Mouse (Mus musculus): ENCODE data around the gene Acvr1. TPM values are rescaled to one million over a fixed set of nuclear protein-coding genes. Genes with fewer than 3 reads are reported as not detected.

The Acvr1 gene
- polyA plus RNA-seq, 1 experiment: not detected

GRCm38 (mm10) chr2:58535233-58535632 lies 31.7 kb downstream of the Acvr1 start:
- no peak for TF ChIP-seq GATA1 (IDR thresholded peaks at IDR 0.05; ENCODE audit: low read length)

- no peak for TF ChIP-seq GATA1 (IDR thresholded peaks at IDR 0.05; ENCODE audit: low read length)
These were observed 32.6 kb downstream of the Acvr1 start for GRCm38 (mm10) chr2:58534379-58534778.

DNA sequence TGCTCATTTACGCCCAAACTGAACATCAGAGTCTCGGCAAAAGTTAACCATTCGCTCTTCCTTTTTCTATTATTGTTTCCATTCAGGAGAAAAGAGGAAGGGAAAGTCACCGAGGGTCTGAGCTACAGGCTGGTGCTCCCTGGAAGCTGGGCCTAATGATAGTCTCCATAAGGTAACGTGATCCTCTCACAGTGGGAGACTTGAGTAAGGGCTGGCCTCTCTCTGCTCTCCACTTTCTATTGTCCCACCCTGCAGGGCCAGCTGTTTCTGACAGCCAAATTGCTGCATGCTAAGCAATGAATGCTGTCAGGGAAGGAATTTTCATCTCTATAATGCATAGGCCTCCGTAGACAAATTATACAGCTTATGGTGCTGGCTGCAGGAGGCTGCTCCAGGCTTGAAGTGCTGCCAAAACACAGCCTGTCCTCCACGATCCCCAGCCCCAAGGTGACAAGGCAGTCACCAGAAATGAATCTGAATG lies 33.4 kb downstream of the Acvr1 start:
- no peak for TF ChIP-seq GATA1 (IDR thresholded peaks at IDR 0.05; ENCODE audit: low read length)

GRCm38 (mm10) chr2:58532260-58532850 lies 34.6 kb downstream of the Acvr1 start:
- no peak for TF ChIP-seq GATA1 (IDR thresholded peaks at IDR 0.05; ENCODE audit: low read length)

- TF ChIP-seq GATA1 (IDR thresholded peaks at IDR 0.05; ENCODE audit: low read length): no peak
These were observed 36.4 kb downstream of the Acvr1 start for GRCm38 (mm10) chr2:58530521-58530920.

- TF ChIP-seq GATA1 (IDR thresholded peaks at IDR 0.05; ENCODE audit: low read length): no peak
These were observed 37.0 kb downstream of the Acvr1 start for GRCm38 (mm10) chr2:58529860-58530440.

DNA sequence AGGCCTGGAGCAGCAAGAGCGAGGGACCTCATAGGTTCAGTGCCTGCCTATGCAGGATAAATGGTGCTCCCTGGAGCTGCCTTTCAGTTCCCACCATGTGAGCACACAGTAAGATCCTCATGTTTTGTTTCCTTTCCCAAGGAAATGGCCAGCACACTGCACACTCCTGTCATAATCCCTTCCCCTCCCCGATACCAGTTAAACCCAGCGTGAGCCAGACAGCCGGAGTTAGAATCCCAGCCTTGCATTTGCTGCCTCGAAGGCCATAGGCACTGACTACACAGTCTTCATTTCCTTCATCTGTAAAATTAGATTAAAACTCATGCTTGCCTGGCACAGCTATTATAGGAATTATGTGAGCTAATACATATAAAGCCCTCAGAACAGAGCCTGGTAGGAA lies 37.6 kb downstream of the Acvr1 start:
- TF ChIP-seq GATA1 (IDR thresholded peaks at IDR 0.05; ENCODE audit: low read length): no peak

DNA sequence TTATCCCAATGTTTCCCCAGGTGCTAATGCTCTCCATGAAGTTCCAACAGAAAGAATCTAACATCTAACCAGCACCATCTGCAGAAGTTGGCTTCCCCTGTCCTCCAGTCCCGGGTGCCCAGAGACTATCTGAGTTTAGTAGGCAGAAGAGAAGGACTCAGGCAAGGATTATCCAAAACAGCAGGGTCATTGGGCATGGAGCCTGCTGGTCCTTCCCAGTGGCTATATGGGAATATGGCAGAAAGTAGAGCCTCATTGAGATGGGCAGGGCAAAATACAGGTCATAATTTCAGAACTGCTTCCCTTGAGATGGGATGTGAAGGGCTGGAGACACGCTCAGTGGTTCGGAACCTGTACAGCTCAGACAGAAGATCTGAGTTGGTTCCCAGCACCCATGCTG lies 39.2 kb downstream of the Acvr1 start:
- TF ChIP-seq GATA1 (IDR thresholded peaks at IDR 0.05; ENCODE audit: low read length): no peak

GRCm38 (mm10) chr2:58524356-58524755 lies 42.6 kb downstream of the Acvr1 start:
- no peak for TF ChIP-seq GATA1 (IDR thresholded peaks at IDR 0.05; ENCODE audit: low read length)

GRCm38 (mm10) chr2:58523894-58524293 lies 43.1 kb downstream of the Acvr1 start:
- TF ChIP-seq GATA1 (IDR thresholded peaks at IDR 0.05; ENCODE audit: low read length): no peak

DNA sequence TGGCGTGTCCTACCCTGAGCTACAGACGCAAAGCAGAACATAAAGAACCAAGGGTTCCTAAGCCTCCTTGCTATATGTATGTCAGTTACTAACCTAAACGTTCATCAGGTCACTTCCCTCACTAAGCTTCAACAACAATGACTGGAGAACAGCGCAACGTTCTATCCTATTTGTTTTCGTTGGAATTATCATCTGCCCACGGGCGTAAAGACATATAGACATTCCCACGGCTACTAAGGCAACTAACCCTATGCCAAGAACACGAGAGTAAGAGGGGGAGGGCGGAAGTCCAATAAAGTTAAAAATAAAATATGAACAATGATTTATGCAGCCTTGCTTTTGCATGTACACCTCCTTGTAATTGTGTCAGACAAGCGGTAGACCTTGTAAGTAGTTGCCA lies 43.9 kb downstream of the Acvr1 start:
- no peak for TF ChIP-seq GATA1 (IDR thresholded peaks at IDR 0.05; ENCODE audit: low read length)

GRCm38 (mm10) chr2:58521621-58522020 lies 45.3 kb downstream of the Acvr1 start:
- no peak for TF ChIP-seq GATA1 (IDR thresholded peaks at IDR 0.05; ENCODE audit: low read length)

DNA sequence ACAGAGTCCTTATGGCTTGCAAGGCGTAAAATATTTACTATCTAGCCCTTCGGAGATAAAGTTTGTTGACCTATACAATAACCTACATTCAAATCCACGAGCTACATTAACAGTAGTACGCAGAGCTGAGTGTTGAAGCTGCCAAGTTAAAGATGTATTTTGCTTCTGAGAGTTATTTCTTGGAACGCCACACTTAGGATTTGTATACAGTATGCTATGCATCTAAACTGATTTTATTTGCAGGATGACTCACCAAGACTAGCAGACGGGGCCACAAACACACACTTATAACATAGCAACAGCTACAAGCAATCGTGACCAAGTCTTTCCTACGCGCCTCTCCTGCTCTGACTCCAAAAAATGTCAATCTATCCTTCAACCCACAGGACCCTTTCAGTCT lies 46.2 kb downstream of the Acvr1 start:
- no peak for TF ChIP-seq GATA1 (IDR thresholded peaks at IDR 0.05; ENCODE audit: low read length)

DNA sequence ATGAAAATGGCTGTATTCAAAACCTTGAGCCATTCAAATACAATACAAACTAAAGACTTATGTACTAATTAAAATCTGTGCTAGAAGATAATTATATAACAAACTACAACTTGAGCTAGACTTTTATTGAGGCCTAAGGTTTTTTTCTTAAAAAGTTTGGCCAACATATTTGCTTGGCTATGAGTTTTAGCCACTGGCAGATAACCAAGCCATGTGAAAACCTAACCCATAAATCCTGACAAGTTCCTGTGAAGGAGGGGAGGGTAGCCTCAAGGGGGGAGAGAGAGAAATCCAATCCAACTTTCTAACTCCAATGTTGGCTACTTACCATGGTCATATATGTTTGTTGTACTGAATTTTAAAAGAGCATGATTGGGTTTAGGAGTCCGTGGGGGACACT lies 48.4 kb downstream of the Acvr1 start:
- TF ChIP-seq GATA1 (IDR thresholded peaks at IDR 0.05; ENCODE audit: low read length): no peak

- no peak for TF ChIP-seq GATA1 (IDR thresholded peaks at IDR 0.05; ENCODE audit: low read length)
These were observed 50.0 kb downstream of the Acvr1 start for GRCm38 (mm10) chr2:58516920-58517319.

- no peak for TF ChIP-seq GATA1 (IDR thresholded peaks at IDR 0.05; ENCODE audit: low read length)
These were observed 51.0 kb downstream of the Acvr1 start for GRCm38 (mm10) chr2:58516000-58516399.

DNA sequence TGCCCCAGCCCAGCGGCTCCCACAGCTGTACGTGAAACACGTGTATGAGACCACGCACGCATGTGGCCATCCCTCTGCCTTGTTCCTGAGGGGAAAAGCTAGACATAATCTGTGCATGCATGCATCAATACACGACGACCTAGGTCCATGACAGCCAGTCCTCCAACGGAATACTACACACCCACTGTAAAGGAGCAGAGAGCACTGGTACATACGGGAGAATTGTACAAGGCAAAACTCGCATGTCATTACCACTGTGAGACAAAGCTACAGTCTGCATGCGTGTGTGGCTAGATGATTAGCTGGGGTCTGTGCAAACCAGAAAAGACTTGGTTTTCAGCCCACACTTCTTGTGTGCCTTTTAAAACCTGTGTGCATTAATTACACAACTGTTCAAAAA lies 52.5 kb downstream of the Acvr1 start:
- no peak for TF ChIP-seq GATA1 (IDR thresholded peaks at IDR 0.05; ENCODE audit: low read length)
